Mouse (Mus musculus) 416B (cell line): ENCODE results near the gene 6330409D20Rik.

Experiments used
- DNase-seq: peaks from one replicate; pipeline ENCODE4 v3.0.0; 2011; ENCODE audit warnings: low read depth

The 6330409D20Rik gene

DNA sequence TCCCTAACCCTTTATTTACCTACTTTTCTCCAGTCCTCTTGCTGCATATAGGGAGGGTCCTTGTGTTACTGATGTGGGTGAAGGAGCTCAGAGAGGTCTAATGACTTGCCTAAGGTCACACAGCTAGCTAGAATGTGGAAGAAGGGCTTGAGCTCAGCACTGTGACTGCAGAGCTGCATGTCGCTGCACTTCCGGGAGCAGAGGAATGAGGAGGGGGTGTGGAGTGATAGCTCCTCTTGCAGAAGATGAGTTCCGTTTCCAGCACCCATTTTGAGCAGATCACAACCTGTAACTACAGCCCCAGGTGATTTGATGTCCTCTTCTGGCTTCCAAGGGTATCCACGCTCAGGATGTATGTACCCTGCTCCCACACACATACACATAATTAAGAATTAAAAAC, 16.7 kb downstream of the 6330409D20Rik start:
- no peak for DNase-seq

DNA sequence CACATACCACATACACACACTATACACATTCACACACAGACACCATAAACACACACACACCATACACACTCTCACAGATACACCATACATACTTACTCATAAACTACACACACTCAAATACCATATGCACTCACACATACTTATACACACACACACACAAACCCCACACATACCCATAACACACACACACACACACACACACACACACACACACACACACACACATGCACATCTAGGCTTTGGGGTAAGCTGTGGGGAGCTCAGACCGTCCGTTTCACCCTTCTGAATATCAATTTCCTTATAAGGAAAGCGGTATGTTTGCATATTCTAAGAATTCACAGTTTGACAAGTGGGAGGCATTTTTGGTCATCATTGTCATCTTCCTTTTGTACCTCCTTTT, 18.2 kb downstream of the 6330409D20Rik start:
- DNase-seq = no peak

DNA sequence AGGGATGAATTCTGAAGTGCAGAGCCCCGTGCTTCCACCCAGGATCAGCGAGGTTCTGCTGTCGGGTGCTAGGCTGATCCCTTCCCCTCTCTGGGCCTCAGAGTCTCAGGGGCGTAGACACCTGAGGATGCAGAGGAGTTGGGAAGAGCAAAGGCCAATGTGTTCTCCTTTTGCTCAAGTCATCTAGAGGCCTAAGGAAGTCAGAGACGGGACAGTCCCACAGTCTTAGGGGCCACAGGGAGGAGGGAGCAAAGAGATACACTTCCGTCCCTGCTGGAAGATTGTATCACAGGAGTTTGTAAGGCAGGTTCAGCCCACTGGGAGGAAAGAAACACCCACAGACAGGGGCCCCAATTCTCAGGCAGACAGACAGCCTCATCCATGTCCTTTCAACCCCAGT, 18.8 kb downstream of the 6330409D20Rik start:
- DNase-seq = no peak

DNA sequence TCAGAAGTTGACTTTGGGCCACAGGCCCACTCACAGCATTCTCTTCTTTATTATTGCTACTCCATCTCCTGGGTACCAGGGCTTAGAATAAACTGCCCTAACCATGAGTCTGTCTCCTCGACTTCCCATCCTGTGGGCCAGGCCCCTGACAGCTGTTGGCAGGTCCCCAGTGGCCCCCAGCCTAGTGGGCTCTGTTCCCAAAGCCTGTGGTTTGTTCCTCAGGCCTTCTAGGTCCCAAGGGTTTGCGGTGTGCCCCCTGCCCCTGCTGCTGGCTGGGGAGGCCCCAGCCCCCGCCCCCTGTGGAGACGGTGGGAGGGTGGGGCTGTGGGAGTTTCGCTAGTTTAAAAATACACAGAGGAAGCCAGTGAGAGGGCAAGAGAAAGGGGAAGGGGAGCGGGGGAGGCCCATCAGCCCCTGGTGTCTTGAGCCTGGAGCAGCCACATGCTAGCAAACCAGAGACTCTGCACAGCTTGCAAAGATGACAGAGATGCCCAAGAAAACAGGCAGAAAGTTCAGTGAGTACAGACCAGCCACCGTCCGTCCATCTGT, 20.1 kb downstream of the 6330409D20Rik start, which contains the start of gene Sh2d3c:
Gene Sh2d3c, plus strand, starts transcription at position 375 of the 549 bp plus-strand sequence.
- DNase-seq = peak; percentile 72

DNA sequence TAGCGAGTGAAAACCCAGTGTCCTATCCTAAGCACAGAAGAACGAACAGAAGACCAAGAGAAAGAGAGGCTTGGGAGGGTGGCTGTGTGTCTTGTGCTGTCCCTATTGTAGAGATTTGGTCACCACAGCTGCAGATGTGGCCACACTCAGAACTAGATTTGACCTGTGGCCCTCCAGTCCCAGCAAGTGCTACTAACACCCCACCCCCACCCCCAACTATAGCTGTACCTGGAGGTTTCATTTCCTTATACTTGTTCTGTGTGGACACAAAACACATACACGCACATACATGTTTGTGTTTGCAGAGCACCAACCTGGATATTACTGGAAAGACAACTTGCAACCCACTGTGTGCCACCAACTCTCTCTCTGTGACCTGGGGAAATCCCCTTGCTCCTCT, 20.8 kb downstream of the 6330409D20Rik start:
- DNase-seq = no peak

DNA sequence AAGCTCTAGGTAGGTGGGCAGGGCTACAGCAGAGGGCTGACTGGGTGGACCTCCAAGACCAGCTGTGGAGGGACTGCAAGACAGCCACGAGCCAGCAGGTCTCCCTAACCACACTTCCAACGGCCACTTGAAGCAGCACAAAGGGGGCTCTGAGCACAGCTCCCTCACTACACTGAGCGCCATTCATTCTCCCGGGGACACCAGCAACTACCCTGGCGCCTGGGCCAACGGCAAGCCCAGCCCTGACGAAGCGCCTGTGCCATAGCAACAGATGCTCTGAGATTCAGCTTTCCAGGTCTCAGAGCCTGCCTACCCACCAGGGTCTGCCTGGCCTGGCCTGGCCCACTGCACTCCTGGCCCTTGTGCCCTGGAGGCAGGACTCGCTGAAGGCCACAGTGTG, 22.1 kb downstream of the 6330409D20Rik start:
- DNase-seq = no peak

DNA sequence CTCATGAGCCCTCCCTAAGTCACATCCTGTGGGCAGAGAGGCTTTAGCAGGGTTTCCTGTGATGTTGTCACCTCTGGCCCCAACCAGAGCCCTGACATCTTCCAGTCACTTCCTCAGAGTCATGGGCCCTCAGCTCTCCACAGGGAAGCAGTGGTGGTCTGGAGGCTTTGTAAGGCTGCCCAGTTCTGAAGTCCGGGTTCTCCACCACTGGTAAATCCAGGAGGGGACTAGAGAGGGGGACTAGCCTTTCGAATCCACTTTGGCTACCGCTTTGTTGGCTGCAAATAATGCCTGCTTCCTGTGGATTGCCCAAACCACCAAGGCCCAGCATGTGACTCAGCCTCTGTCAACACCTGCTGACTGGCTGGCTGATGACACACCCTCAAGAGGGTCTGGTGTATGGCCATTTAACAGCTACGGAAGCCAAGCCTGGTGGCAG, 25.8 kb downstream of the 6330409D20Rik start:
- DNase-seq = peak; percentile 99

DNA sequence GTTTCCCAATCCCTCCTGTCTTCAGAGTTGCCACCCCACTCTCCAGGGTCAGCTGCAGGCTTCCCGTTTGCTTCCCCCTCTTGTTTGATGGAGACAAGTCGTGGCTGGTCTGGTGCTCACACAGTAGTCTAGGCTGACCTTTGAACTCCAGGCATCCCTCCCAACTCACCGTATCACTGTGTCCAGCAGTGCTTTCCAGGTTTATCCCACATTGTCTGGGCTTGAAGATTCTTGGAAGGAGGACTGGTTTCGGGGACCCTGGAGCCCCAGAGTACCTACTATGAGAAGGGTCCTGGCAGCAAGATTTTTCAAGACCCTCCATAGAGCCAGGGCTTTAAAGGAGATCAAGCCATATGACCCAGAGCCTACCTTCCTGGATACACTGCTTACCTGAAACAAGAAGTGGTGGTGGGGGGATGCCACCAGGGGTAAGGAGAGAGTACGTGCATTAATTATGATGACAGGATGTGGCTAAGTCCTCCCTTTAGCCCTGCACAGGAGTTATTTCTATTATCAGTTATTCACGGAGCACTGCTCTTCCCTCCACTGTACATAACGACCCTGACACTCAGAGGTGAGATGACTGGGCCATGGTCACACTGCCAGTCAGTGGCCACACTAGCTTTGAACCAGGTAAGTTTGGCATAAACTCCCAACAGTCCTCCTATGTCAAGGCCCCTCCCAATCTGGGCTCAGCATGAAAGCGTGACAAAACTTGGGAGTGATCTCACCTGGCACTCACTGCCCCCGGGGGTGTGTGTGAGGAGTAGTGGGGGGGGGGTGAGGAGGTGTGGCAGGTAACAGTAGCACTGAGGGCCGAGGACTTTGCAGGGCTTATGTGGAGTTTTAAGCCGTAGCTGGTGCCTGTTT, 26.5 kb downstream of the 6330409D20Rik start:
- DNase-seq = no peak

DNA sequence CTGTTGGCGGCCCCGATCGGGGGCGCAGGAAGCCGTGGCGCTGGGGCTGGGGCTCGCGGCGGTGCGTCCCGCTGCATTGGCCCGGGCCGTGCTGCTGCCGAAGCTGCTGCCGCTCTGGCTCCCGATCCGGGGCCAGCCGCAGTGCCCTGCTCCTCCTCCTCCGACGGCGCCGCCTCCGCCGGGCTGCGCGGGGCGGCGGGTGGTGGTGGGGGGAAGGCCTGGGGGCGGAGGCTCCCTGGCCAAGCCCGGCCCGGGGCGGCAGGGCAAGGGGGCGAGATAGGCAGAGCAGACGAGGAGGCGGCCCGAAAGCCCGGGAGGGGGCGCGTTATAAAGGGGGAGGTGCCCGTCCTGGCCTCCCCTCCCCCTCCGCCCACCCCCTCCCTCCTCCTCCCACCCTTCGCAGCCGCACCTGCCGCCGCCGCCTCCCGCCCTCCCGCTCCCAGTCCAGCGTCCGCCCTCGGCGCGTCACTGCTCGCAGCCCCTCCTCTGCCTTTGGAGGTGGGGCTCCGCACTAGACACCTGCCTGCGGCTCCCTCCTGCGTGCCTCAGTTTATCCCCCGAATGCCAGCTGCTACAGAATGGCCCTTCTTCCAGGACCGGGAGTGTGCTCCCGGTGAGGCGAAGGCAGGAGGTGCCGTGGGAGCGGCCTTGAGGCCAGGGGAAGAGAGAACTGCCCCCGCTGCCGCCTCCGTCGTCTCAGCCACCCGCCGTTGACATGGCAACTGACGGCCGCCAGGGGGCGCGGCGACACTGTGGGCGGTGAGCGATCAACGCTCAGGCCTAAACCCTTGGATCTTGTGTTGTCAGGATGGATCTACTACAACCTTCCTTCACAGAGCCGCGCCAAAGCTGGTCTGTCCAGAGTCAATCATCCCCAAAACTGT, 27.6 kb downstream of the 6330409D20Rik start, which contains the start of gene Cdk9:
Gene Cdk9, minus strand, starts transcription at position 143 of the 884 bp plus-strand sequence.
- DNase-seq = peak; percentile 92

DNA sequence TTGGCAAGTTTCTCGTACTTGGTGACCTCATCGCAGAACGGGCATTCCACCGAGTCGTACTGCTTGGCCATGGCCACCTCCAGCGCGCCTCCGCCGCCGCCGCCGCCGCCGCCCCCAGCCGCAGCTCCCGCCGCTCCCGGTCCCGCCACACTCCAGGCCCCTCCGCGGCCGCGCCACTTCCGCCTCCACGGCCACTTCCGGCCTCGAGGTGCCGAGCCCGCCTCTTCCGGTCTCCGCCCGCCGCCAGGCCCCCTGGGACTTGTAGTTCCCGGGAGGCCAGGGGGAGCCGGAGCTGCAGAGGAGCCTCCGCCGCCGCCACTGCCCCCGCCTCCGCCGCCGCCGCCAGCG, 28.3 kb downstream of the 6330409D20Rik start:
- DNase-seq = peak; percentile 92

DNA sequence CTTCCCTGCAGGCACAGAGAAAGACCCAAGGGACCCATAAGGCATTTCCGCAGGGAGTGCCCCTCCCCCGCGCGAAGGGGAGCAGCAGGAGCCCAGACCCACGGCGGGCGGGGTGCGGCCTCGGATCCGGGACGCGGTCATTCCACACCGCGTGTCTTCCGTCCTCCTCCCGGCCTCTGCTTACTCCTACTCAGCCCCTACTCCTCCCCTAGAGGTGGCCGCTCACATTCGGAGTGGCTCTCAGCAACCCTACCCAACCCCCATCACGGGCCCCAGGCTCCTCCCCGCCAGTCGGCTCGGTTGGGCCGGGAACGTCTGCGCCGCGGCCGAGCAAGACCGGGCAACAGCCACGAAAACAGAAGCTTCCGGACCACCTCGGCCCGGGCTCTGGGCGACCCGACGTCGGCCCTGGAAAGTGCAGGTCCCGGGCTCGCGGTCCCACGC, 28.7 kb downstream of the 6330409D20Rik start:
- peak; percentile 69 for DNase-seq

DNA sequence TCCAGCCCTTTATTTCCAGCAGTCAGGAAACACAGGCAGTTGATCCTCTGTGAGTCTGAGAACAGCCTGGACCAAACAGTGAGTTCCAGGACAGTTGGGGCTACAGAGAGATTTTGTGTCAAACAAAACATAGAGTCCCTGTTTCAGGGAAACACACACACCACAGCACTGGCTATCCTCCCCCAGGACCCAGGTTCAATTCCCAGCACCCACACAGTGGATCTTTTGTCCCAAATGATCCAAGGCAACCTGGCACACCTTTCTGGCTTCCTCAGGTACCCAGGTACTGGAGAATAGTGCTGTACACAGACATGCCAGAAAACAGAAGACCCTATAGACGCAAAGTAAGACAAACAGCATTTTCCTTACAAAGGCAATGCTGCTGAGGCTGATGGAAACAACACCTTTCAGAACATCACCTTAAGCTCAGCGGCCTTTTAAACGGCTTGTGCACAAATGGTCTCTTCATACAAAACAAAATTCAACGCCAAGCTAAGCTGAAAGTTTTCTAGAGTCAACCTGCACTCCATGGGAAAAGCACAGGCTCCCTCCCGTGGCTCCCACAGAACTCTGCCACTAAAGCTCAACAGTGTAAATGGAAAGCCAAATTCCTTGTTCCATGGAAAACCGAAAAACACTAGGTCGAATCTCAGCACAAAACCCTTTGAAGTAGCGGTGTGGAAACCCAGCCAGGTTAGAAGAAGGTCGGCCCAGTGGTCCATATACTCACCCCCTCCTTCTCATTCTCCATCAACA, 29.3 kb downstream of the 6330409D20Rik start:
- no peak for DNase-seq

DNA sequence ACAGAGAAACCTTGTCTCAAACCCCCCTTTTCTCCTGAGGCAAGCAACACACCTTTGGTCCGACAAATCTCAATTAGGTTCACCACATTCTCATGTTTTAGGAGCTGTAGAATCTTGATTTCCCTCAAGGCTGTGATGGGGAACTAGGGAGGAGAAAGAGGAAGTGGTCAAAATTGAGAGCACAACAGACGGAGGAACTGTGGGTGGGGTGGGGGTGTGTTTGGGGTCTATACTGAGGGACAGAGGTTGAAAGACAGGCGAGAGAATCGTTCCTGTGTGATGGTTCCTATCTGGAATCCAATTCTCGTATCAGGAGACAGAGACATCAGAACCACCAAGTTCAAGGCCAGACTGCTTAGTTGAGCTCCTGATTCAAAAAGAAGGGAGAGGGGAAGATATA, 30.4 kb downstream of the 6330409D20Rik start:
- DNase-seq = peak; percentile 65

DNA sequence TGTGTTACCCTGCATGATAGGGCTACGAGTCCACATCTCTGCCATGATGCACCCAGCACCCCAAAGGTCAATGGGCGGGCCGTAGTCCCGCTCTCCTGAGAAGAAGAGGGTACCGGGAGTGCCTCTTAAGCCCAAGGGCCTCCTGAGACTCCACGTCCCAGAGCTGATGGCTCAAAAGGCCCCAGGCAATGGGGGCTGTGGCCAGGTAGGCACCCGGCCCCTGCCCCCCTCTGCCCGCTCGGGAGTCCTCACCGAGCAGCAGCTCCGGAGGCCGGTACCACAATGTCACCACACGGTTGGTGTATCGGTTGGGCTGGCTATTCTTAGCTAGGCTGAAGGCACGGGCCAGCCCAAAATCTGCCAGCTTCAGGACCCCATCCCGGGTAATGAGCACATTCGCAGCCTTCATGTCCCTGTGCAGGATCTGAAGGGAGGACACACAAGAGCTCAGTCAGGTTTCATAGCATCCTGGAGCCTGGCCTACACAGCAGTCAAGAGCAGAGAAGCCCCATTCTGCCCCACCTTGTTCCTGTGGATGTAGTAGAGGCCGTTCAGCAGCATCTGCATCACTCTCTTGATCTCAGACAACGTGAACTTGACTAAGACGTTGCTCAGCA, 31.2 kb downstream of the 6330409D20Rik start:
- DNase-seq = no peak

DNA sequence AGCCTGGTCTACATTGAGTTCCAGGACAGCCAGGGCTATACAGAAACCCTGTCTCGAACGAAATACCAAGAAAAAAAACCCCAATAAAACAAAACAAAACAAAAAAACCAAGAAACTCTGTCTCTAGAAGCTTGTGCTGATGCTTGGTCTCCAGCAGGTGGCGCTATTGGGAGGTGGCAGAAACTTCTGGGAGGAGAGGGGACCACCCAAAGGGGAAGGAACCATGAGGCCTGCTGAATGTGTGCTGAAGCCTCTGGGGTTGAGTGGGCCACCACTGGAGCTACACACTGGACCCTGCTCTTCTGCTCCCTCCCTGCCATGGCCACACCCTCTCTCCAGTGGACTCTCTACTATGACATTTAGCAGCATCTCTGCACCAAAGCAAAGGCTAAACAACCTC, 32.2 kb downstream of the 6330409D20Rik start:
- peak; percentile 76 for DNase-seq

DNA sequence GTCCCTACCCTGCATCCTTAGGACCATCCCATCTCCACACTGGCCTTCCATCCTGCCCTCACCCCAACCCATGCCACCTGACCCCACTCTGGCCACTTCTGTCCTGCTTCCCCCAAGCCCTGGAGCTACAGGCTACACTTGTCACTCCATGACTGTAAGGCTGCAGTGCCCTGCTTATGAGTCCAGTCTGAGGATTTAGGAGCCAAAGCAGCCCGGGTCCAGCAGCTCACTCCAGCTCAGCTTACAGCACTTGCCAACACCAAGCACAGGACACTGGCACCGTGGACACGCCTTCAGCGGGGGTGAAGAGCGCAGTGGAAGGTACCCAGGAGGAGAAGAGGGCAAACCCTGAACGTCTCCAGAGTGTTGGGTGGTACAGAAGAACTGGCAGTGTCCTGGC, 33.8 kb downstream of the 6330409D20Rik start:
- no peak for DNase-seq

DNA sequence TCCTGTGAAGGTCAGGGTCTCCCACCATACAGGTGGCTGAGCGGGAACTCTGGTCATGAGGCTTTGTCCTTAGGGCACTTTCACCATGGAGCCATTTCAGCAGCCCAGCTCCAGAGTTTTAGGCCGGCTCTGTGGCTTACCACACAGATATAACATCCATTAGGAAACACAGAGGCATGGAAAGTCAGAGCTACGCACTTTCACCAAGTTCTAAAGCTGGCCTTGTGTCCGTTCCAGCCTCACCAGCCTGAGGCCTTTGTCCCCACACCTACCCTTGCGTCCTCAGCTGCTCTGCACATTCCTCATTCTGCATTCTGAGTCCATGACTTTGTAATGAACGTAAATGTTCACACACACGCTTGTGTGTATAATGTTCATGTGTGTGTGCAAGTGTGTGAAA, 35.8 kb downstream of the 6330409D20Rik start:
- DNase-seq = no peak

DNA sequence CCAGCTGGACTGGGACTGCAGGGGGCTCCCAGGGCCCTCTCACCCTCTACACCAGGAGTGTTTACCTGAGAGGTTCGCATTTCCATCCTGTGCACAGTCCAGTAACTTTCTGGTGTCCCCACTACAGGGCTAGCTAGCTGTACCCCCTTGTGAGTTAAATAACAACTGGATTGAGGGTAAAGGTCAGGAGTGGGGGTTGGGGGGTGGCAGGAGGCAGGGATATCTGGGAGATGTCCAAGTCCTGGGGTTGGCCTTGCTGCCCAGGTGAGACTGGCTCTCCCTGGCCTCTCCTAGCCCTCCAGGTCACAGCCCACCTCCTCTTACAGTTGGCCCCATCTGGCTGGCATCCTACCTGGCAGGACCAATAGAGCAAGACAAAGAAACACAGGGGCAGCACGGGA, 36.8 kb downstream of the 6330409D20Rik start, which contains the start of gene Fpgs:
Gene Fpgs, minus strand, starts transcription at position 125 of the 401 bp plus-strand sequence.
- no peak for DNase-seq

DNA sequence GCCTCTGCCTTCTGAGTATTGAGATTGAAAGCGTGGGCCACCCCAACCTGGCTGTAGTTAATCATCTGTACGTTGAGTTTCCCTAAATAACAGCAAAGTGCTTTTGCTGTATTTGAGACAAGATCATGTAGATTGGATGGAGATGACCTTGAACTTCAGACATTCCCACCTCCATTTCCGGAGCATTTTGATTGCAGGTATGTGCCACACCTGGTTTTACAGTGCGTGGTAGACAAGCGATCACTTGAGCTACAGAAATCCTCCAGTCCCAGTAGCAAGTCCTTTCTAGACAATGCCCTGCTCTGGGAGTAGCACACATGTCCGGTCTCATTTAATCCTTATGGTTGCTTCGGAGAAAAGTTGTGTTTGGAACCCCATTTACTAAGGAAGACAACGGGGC, 37.8 kb downstream of the 6330409D20Rik start:
- DNase-seq = no peak

DNA sequence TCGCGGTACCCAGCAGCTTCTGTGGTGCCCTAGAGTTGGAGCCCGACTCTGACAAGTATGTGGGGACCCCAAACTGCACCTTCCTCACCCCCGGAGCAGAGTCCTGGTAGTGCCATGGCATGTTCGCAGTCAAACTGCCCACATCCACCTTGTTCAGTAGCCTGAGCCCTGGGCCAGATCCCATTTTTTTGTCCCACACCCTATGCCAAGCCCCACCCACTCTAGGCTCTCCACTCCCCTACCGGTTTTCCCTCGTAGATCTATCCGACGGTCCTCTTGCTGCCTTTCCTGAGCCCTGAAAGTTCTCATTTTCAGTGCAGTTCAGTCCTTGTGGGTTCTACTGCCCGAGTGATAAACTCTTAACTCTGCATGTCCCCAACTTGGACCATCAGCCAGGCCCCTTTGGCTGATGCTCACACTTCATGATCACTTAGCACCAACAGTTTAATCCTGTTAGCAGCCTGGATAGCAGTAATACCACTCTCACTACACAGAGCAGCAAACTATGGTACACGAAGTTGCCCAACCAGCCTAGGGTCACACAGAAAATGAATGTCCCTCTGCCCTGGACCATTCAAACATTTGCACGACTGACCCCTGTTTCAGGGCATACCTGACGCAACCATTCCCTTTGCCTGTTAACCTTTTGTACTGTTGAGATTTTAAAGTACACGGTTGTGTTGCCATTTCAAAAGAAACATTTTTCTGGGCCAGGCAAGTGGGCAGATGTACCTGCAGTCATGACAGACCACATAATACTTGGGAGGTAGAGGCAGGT, 39.7 kb downstream of the 6330409D20Rik start:
- DNase-seq = no peak
